26 mouse cellular contexts compared by ENCODE assay signal in genomic region chr4:34756163-34756562, GRCm38 (mm10). TPM values are rescaled to one million over a fixed set of nuclear protein-coding genes. Genes with fewer than 3 reads are reported as not detected.
"Had no signal": no experiment of that assay in that cellular context is flagged by ENCODE, and none has a peak within 500 bp of the region (broad histone marks: within the 10 kb centered on the region; RNA-seq: fewer than 3 reads in every experiment).

Gm136 (minus strand) TSS chr4:34756263.

- H3K4me3 ChIP-seq: neural tube, embryonic 12.5 days; neural tube, embryonic 13.5 days; neural tube, embryonic 15.5 days; stomach, embryonic 15.5 days had no signal

- H3K27ac ChIP-seq: neural tube, embryonic 12.5 days; neural tube, embryonic 13.5 days; neural tube, embryonic 15.5 days; stomach, embryonic 15.5 days; stomach, postnatal 0 days had no signal

- DNase-seq: retina, postnatal 1 day; right cerebral cortex, adult 18-20 months; right cerebral cortex, postnatal 14 days; right cerebral cortex, postnatal 25 days; right cerebral cortex, postnatal 4 days; spleen, adult 18-20 months; thymus, adult 18-20 months; thymus, adult 2 months; thymus, postnatal 14 days; thymus, postnatal 25 days; thymus, postnatal 36 days; thymus, postnatal 4 days had no signal

- H3K4me1 ChIP-seq: neural tube, embryonic 12.5 days; neural tube, embryonic 13.5 days; neural tube, embryonic 15.5 days; stomach, embryonic 15.5 days had no signal

- H3K9me3 ChIP-seq: neural tube, embryonic 12.5 days; neural tube, embryonic 13.5 days; neural tube, embryonic 15.5 days; stomach, embryonic 15.5 days had no signal

- H3K4me2 ChIP-seq: neural tube, embryonic 12.5 days; neural tube, embryonic 13.5 days; neural tube, embryonic 15.5 days; stomach, embryonic 15.5 days had no signal

- H3K27me3 ChIP-seq: neural tube, embryonic 12.5 days; neural tube, embryonic 13.5 days; neural tube, embryonic 15.5 days; stomach, embryonic 15.5 days had no signal

- H3K9ac ChIP-seq: neural tube, embryonic 12.5 days; neural tube, embryonic 13.5 days; neural tube, embryonic 15.5 days; stomach, embryonic 15.5 days had no signal

- H3K36me3 ChIP-seq: neural tube, embryonic 12.5 days; neural tube, embryonic 13.5 days; neural tube, embryonic 15.5 days; stomach, embryonic 15.5 days had no signal

RNA-seq across cellular contexts. Expression of gene Gm136, which starts in this region (rescaled TPM):
- total RNA-seq: neutrophil, adult 5-6 weeks had no signal
- polyA plus RNA-seq: neural tube, embryonic 11.5 days; neural tube, embryonic 12.5 days; neural tube, embryonic 13.5 days; neural tube, embryonic 14.5 days; neural tube, embryonic 15.5 days; small intestine, adult 2 months; spleen, adult 2 months; stomach, embryonic 14.5 days; stomach, embryonic 15.5 days; stomach, embryonic 16.5 days; stomach, postnatal 0 days; thymus, adult 2 months; thymus, postnatal 0 days; urinary bladder, adult 2 months had no signal
